Mouse (Mus musculus): ENCODE measurements around the gene Ankrd22. TPM values are rescaled to one million over a fixed set of nuclear protein-coding genes. Genes with fewer than 3 reads are reported as not detected.

Gene Ankrd22
- total and polyA plus RNA-seq, 2 experiments: 0.28 TPM; not detected in 1

DNA sequence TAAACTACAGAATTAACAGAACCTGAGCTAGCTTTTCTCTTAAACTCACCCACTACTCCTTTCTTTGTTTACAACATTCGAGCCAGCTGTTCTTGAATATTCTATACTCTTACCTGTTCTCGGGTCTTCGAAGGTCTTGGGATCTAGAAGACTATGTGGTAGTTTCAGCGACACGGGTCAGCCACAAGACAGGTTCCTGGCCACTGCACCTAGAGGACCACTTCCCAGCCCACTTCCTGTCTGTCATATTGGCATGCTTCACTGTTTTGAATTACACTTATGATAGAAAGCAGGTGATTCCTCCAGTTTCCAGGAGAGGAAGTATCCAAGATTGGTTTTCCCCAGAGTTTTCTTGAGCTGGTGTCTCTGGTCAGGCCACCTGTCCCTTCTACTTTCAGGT, 3.2 kb downstream of the Ankrd22 start:
- H3K27me3 ChIP-seq (ENCODE audit: control insufficient read depth, insufficient read depth, low read length): no peaks in the 10 kb centered on the region; the same call in 1 of the 2 replicates
- H3K4me1 ChIP-seq (ENCODE audit: control insufficient read depth, insufficient read depth, low read length): peaks cover 4% of the 10 kb centered on the region; the same call in 1 of the 2 replicates
- H3K27ac ChIP-seq (replicated peaks; ENCODE audit: insufficient read depth, low read depth, low read length): no peak overlapping the region
- TF ChIP-seq CTCF (IDR thresholded peaks at IDR 0.05; ENCODE audit: low read depth, low read length) (no peak), POLR2A (IDR thresholded peaks at IDR 0.05; ENCODE audit: extremely low read depth, insufficient read depth, low read length) (no peak)
- no peaks in the 10 kb centered on the region for H3K79me2 ChIP-seq (ENCODE audit: control insufficient read depth, insufficient read depth, low read length)
- 87% methylated on average over 5 of the region's 5 CpGs for WGBS
- no peak for DNase-seq (ENCODE audit: extremely low read depth, low read depth, low spot score)
- H3K4me3 ChIP-seq (ENCODE audit: insufficient read depth, low read depth, low read length): no peak overlapping the region
- H3K9ac ChIP-seq (ENCODE audit: low read depth, low read length): no peak overlapping the region
- no peaks in the 10 kb centered on the region for H3K36me3 ChIP-seq (ENCODE audit: control insufficient read depth, insufficient read depth, low read length)

DNA sequence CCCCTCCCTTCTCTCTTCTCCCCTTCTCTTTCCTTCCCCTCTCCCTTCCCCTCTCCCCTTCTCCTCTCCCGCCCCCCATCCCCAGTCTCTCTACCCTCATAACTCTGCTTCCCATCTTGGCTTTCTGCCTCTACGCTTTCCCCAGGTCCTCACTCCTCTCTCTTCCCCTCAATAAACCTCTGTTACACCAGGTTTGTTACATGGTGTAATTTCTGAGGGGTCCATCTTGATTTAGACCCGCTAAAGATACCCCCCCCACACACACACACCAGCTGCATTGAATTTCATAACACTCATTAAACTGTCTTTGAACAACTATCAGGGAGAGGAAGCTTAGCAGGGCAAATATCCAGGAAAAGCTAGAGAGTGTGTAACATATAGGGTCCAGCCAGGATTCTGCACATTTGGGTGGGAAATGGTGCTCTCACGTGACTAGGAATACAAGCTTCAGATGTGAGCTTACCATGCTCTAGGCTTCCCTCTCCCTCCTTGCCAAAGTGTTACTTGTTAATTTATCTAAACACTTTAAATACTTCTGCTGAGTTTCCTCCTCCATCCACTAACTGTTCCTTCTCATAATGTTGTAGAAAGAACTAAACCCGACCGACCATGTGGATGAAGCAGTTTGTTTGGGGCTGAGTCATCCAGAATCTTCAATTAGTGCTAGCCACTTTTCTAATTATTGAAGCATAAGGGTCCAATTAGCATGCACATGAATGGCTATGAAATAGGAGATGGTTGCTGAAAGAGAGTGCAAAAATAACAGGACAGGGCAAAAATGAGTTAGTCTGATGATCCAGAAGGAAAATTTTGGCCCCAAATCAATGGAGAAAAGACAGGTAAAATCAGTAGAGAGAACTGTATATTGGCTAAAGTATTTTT, 12.3 kb downstream of the Ankrd22 start:
- Histone ChIP-seq H3K79me2 (ENCODE audit: control insufficient read depth, insufficient read depth, low read length) (no peaks in the 10 kb centered on the region), H3K27me3 (ENCODE audit: control insufficient read depth, insufficient read depth, low read length) (no peaks in the 10 kb centered on the region), H3K4me3 (ENCODE audit: insufficient read depth, low read depth, low read length) (no peak overlapping the region), H3K4me1 (ENCODE audit: control insufficient read depth, insufficient read depth, low read length) (no peaks in the 10 kb centered on the region), H3K9ac (ENCODE audit: low read depth, low read length) (no peak overlapping the region), H3K27ac (replicated peaks; ENCODE audit: insufficient read depth, low read depth, low read length) (no peak overlapping the region), H3K36me3 (ENCODE audit: control insufficient read depth, insufficient read depth, low read length) (no peaks in the 10 kb centered on the region)
- TF ChIP-seq CTCF (IDR thresholded peaks at IDR 0.05; ENCODE audit: low read depth, low read length) (no peak), POLR2A (IDR thresholded peaks at IDR 0.05; ENCODE audit: extremely low read depth, insufficient read depth, low read length) (no peak)
- no peak for DNase-seq (ENCODE audit: extremely low read depth, low read depth, low spot score)
- WGBS: 83% methylated on average over 6 of the region's 6 CpGs

DNA sequence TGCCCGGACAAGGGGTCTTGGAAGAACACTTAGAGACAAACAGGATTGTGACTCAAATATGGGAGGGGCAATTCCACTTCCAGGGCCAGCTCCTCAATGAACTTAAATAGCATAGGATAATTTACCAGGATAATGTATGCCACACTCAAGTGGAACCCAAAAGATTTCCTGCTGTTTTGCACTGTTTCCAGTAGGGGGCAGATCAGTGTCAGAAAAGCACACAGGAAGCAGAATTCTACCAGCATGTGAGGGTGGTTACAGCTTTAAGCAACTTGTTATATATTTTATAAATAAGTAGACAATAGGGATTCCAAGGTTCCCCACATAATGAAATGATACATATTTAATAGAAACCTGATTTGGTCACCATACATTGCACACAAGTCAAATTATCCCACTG, 13.9 kb downstream of the Ankrd22 start:
- DNase-seq (ENCODE audit: extremely low read depth, low read depth, low spot score): peak; percentile 32
- 76% methylated on average over 1 of the region's 1 CpGs for WGBS
- Histone ChIP-seq H3K36me3 (ENCODE audit: control insufficient read depth, insufficient read depth, low read length) (no peaks in the 10 kb centered on the region), H3K27ac (replicated peaks; ENCODE audit: insufficient read depth, low read depth, low read length) (no peak overlapping the region), H3K79me2 (ENCODE audit: control insufficient read depth, insufficient read depth, low read length) (no peaks in the 10 kb centered on the region), H3K27me3 (ENCODE audit: control insufficient read depth, insufficient read depth, low read length) (no peaks in the 10 kb centered on the region), H3K4me3 (ENCODE audit: insufficient read depth, low read depth, low read length) (no peak overlapping the region), H3K4me1 (ENCODE audit: control insufficient read depth, insufficient read depth, low read length) (no peaks in the 10 kb centered on the region), H3K9ac (ENCODE audit: low read depth, low read length) (no peak overlapping the region)
- peak; percentile 8; the same call in 1 of the 2 replicates for TF ChIP-seq CTCF (IDR thresholded peaks at IDR 0.05; ENCODE audit: low read depth, low read length)
- no peak for TF ChIP-seq POLR2A (IDR thresholded peaks at IDR 0.05; ENCODE audit: extremely low read depth, insufficient read depth, low read length)

DNA sequence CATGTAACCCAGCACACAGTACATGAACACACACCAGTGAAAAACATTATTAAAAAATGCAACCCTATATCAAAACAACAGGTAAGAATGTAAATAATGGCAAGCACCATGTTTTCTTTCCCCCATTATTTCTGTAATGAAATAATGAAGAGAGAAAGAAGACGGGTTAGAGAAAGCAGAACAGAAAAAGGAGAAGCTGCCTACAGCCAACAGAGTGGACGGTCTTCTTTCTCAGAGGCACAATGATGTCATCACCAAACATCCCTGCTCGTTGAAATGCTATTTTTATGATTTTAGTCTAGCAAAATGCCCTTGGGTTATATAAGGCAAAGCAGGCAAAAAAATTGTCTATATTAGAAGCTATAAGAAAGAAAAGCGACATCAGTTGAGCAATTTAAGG, 17.4 kb downstream of the Ankrd22 start:
- Histone ChIP-seq H3K9ac (ENCODE audit: low read depth, low read length) (no peak overlapping the region), H3K79me2 (ENCODE audit: control insufficient read depth, insufficient read depth, low read length) (no peaks in the 10 kb centered on the region), H3K4me3 (ENCODE audit: insufficient read depth, low read depth, low read length) (no peak overlapping the region), H3K27me3 (ENCODE audit: control insufficient read depth, insufficient read depth, low read length) (no peaks in the 10 kb centered on the region), H3K27ac (replicated peaks; ENCODE audit: insufficient read depth, low read depth, low read length) (no peak overlapping the region), H3K36me3 (ENCODE audit: control insufficient read depth, insufficient read depth, low read length) (no peaks in the 10 kb centered on the region), H3K4me1 (ENCODE audit: control insufficient read depth, insufficient read depth, low read length) (no peaks in the 10 kb centered on the region)
- DNase-seq (ENCODE audit: extremely low read depth, low read depth, low spot score): no peak
- 82% methylated on average over 4 of the region's 4 CpGs for WGBS
- TF ChIP-seq POLR2A (IDR thresholded peaks at IDR 0.05; ENCODE audit: extremely low read depth, insufficient read depth, low read length) (no peak), CTCF (IDR thresholded peaks at IDR 0.05; ENCODE audit: low read depth, low read length) (no peak)

DNA sequence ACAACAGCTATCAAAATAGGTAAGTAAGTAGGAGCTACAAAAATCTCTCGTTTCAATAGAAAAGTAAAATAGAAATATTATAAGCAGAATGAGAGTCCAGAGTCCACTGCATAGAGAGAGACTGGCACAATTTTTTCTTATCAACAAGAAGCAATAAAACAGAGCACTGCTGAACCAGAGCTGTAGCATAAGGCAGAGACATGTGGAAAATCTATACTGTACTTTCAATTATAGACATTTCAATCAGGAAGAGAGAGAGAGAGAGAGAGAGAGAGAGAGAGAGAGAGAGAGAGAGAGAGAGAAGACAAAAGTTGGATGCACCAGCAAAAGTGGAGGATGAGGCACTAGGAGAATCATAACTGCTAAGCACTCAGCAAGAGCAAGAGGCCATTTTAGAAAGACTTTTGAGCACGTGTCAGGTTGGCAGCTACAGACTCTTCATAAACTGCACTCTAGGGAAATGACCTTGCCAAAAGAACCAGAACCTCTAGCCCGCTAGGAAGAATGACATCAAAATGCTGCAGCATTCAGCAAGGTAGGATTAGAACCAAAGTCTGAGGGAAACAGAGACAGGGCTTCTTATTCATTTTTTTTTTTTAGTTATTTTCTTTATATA, 26.3 kb downstream of the Ankrd22 start:
- Histone ChIP-seq H3K4me1 (ENCODE audit: control insufficient read depth, insufficient read depth, low read length) (no peaks in the 10 kb centered on the region), H3K4me3 (ENCODE audit: insufficient read depth, low read depth, low read length) (no peak overlapping the region), H3K36me3 (ENCODE audit: control insufficient read depth, insufficient read depth, low read length) (no peaks in the 10 kb centered on the region), H3K27me3 (ENCODE audit: control insufficient read depth, insufficient read depth, low read length) (no peaks in the 10 kb centered on the region), H3K27ac (replicated peaks; ENCODE audit: insufficient read depth, low read depth, low read length) (no peak overlapping the region), H3K79me2 (ENCODE audit: control insufficient read depth, insufficient read depth, low read length) (no peaks in the 10 kb centered on the region), H3K9ac (ENCODE audit: low read depth, low read length) (no peak overlapping the region)
- TF ChIP-seq POLR2A (IDR thresholded peaks at IDR 0.05; ENCODE audit: extremely low read depth, insufficient read depth, low read length) (no peak), CTCF (IDR thresholded peaks at IDR 0.05; ENCODE audit: low read depth, low read length) (no peak)
- DNase-seq (ENCODE audit: extremely low read depth, low read depth, low spot score): no peak
- WGBS: 86% methylated on average over 3 of the region's 3 CpGs
